Mouse (Mus musculus) C2C12 (cell line): ENCODE measurements around the gene Gusb.

Source experiments
- CTCF ChIP-seq: IDR thresholded peaks from one replicate; pipeline ENCODE4 v1.5.1; 2011; ENCODE audit not compliant: control insufficient read depth, insufficient read depth, insufficient read length
- MAX ChIP-seq: IDR thresholded peaks from one replicate; pipeline ENCODE4 v1.6.1; 2011; ENCODE audit warnings: mild to moderate bottlenecking, control low read depth
- MYOD1 ChIP-seq: IDR thresholded peaks from one replicate; pipeline ENCODE4 v1.6.1; 2011; ENCODE audit warnings: low read depth; ENCODE audit not compliant: control insufficient read depth, insufficient read length
- USF1 ChIP-seq: IDR thresholded peaks from one replicate; pipeline ENCODE4 v1.6.1; 2011; ENCODE audit warnings: low read depth, mild to moderate bottlenecking, control low read depth, moderate library complexity

GRCm38 (mm10) chr5:130029142-130029897, 26.5 kb upstream of the Gusb start, which contains the start of the genes Asl and Crcp:
- TF ChIP-seq CTCF (no peak), MAX (no peak), MYOD1 (no peak), USF1 (no peak)
